Mouse (Mus musculus) v-Abl transformed pro-B cells (cell line): ENCODE data around the gene Gsg1.

ENCODE experiments used
- in situ Hi-C, 2 experiments: fragments of 400-800 bp; cut with MboI; formaldehyde crosslinking; loops; one replicate each; pipeline ENCODE4 v1.15.1; 2025; ENCODE audit not compliant: unreplicated experiment in 2 of 2

Gsg1 gene

GRCm38 (mm10) chr6:135264136-135264535, 10.0 kb upstream of the Gsg1 start:
- in situ Hi-C loops: no loop called here

- in situ Hi-C loops: no loop called here
These were observed 8.4 kb upstream of the Gsg1 start for GRCm38 (mm10) chr6:135262565-135262964.

GRCm38 (mm10) chr6:135261124-135261523, 7.0 kb upstream of the Gsg1 start:
- in situ Hi-C loops: no loop called here

GRCm38 (mm10) chr6:135260435-135260834, 6.3 kb upstream of the Gsg1 start:
- in situ Hi-C loops: no loop called here

GRCm38 (mm10) chr6:135252728-135253077, 1.4 kb downstream of the Gsg1 start:
- in situ Hi-C loops: loop anchor here (5.0 kb wide), 1 partner anchor 125 kb away; no protein-coding TSS in a partner anchor

- in situ Hi-C loops: loop anchor here (5.0 kb wide), 1 partner anchor 125 kb away; no protein-coding TSS in a partner anchor
These were observed 2.1 kb downstream of the Gsg1 start for GRCm38 (mm10) chr6:135251849-135252727.

GRCm38 (mm10) chr6:135250926-135251699, 3.0 kb downstream of the Gsg1 start:
- in situ Hi-C loops: loop anchor here (5.0 kb wide), 1 partner anchor 126 kb away; no protein-coding TSS in a partner anchor

GRCm38 (mm10) chr6:135249846-135250531, 4.2 kb downstream of the Gsg1 start:
- in situ Hi-C loops: loop anchor here (5.0 to 25.0 kb wide), 6 partner anchors 68 to 1587 kb away; partner anchors contain the start of genes BC049715 (in 1 of the 2), Smco3 (in 1 of the 2) and Wbp11 (in 1 of the 2)

- in situ Hi-C loops: loop anchor here (5.0 to 25.0 kb wide), 5 partner anchors 66 to 1589 kb away; partner anchors contain the start of genes BC049715 (in 1 of the 2), Smco3 (in 1 of the 2) and Wbp11 (in 1 of the 2)
These were observed 6.3 kb downstream of the Gsg1 start for GRCm38 (mm10) chr6:135247861-135248260.

- in situ Hi-C loops: loop anchor here (5.0 to 25.0 kb wide), 5 partner anchors 63 to 1592 kb away; partner anchors contain the start of genes BC049715 (in 1 of the 2), Smco3 (in 1 of the 2) and Wbp11 (in 1 of the 2)
These were observed 8.6 kb downstream of the Gsg1 start for GRCm38 (mm10) chr6:135245586-135245985.

GRCm38 (mm10) chr6:135240361-135240760, 13.8 kb downstream of the Gsg1 start:
- in situ Hi-C loops: loop anchor here in 1 of 2 experiments (10.0 to 25.0 kb wide), 2 partner anchors 156 to 1597 kb away; partner anchors contain the start of genes BC049715, Smco3 and Wbp11

GRCm38 (mm10) chr6:135238211-135238610, 15.9 kb downstream of the Gsg1 start:
- in situ Hi-C loops: loop anchor here in 1 of 2 experiments (25.0 kb wide), 1 partner anchor 1599 kb away; the partner anchor contains the start of genes BC049715, Smco3 and Wbp11

- in situ Hi-C loops: loop anchor here in 1 of 2 experiments (25.0 kb wide), 1 partner anchor 1600 kb away; the partner anchor contains the start of genes BC049715, Smco3 and Wbp11
These were observed 16.8 kb downstream of the Gsg1 start for GRCm38 (mm10) chr6:135237326-135237725.

- in situ Hi-C loops: loop anchor here in 1 of 2 experiments (25.0 kb wide), 1 partner anchor 1601 kb away; the partner anchor contains the start of genes BC049715, Smco3 and Wbp11
These were observed 17.6 kb downstream of the Gsg1 start for GRCm38 (mm10) chr6:135236576-135236975.

- in situ Hi-C loops: loop anchor here in 1 of 2 experiments (25.0 kb wide), 1 partner anchor 1602 kb away; the partner anchor contains the start of genes BC049715, Smco3 and Wbp11
These were observed 18.4 kb downstream of the Gsg1 start for GRCm38 (mm10) chr6:135235742-135236141.

GRCm38 (mm10) chr6:135232443-135233182, 21.5 kb downstream of the Gsg1 start:
- in situ Hi-C loops: loop anchor here in 1 of 2 experiments (25.0 kb wide), 1 partner anchor 1605 kb away; the partner anchor contains the start of genes BC049715, Smco3 and Wbp11

- in situ Hi-C loops: loop anchor here in 1 of 2 experiments (25.0 kb wide), 1 partner anchor 1607 kb away; the partner anchor contains the start of genes BC049715, Smco3 and Wbp11
These were observed 23.6 kb downstream of the Gsg1 start for GRCm38 (mm10) chr6:135230586-135230985.

- in situ Hi-C loops: loop anchor here (5.0 to 25.0 kb wide), 2 partner anchors 36 to 1609 kb away; partner anchors contain the start of genes BC049715 (in 1 of the 2), Smco3 (in 1 of the 2) and Wbp11 (in 1 of the 2)
These were observed 25.6 kb downstream of the Gsg1 start for GRCm38 (mm10) chr6:135228465-135228941.
